Mouse (Mus musculus): ENCODE measurements around the gene Stk32c.

Gene Stk32c

GRCm38 (mm10) chr7:139136906-139137491 lies 76.1 kb downstream of the Stk32c start:
- no peak for DNase-seq

DNA sequence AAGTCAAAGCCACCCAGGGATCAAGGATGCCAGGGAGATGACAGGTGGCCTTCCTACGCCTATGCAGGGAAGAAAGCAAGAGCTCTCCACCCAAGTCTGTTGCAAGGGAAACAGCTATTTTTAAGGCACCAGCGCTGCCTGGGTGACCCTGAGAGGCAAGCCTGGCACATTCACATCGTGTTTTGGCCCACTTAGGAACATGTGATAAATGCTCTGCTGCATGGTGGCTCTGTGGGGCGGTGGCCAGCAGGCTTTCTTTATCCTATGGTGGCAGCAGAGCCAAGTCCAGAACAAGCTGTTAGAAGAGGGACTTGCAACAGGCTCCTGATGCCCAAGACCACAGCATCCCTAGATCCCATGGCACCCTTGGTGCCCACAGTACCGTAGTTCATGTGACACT lies 77.9 kb downstream of the Stk32c start:
- no peak for DNase-seq

- DNase-seq, result peak; percentile 23
Measured at GRCm38 (mm10) chr7:139133446-139133845, 79.7 kb downstream of the Stk32c start.

DNA sequence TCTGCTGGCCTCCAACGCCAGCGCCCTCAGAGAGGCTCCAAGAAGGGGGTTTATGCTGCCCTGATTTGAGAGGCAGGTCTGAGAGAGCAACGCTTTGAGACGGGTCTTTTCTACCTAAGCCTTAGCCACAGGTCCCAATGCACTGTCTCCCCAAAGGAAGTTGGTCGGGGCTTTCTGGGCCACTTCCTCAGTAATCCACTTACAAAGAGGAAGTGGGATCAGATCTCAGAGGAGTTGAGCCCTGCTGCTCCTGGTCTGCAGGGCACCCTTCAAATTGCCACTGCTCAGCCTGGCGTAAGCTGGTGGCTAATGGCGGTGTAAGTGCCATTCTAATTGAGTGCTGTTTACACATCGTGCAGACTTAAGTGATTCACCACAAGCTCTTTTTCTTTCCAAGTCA lies 81.6 kb downstream of the Stk32c start:
- no peak for DNase-seq

DNA sequence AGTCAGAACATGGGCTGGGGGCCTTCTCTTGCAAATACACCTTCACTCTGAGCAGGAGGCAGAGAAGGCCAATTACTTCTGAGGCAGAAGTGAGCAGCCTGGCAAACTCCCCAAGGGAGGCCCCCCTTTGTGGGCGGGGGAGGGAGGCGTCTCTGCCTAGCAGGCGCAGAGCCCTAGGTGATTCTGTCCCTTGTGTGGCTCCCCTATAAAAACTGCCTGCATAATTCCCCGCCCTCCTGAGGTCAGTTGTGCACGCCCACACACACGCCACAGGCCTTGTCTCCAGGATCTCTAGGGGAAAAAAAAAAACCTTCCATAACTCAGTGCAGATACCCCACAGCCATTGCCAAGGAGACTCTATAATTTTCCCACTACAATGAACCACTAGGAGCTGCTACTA lies 82.7 kb downstream of the Stk32c start:
- DNase-seq, result no peak

DNA sequence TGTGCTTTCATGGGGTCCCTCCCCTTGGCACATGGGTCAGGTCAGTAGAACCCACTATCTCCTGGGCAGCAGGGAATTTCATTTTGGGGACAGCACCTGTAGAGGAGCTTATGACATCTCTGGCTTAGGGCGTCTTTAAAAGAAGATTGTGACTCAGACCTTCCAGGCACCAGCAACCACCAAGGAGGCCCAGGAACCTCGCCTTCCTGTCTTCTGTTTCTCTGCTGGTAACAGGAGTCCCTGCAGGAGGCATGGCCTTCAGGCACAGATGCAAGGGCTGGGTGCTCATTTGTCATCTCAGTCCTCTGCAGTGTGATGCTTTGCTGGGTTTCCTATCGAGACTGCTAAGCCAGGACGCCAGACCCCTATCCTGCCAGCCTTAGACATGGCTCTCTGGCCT lies 84.1 kb downstream of the Stk32c start:
- no peak for DNase-seq

- no peak for DNase-seq
Measured at GRCm38 (mm10) chr7:139126549-139126948, 86.6 kb downstream of the Stk32c start.

- DNase-seq, result no peak
Measured at GRCm38 (mm10) chr7:139125881-139126280, 87.2 kb downstream of the Stk32c start.

DNA sequence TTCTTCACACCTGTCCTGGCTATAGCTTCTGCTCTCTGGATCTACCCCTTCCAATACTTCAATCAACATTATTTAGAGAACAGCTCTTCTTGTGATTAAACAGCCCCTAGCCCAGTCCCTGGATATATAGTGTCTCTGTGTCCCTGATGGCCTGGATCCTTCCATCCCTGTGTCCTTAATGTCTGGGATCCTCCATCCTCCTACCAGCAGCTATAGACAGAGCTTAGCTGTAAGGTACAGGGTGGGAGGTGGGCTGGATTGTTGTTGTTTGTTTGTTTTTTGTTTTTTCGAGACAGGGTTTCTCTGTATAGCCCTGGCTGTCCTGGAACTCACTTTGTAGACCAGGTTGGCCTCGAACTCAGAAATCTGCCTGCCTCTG lies 93.3 kb downstream of the Stk32c start:
- no peak for DNase-seq

DNA sequence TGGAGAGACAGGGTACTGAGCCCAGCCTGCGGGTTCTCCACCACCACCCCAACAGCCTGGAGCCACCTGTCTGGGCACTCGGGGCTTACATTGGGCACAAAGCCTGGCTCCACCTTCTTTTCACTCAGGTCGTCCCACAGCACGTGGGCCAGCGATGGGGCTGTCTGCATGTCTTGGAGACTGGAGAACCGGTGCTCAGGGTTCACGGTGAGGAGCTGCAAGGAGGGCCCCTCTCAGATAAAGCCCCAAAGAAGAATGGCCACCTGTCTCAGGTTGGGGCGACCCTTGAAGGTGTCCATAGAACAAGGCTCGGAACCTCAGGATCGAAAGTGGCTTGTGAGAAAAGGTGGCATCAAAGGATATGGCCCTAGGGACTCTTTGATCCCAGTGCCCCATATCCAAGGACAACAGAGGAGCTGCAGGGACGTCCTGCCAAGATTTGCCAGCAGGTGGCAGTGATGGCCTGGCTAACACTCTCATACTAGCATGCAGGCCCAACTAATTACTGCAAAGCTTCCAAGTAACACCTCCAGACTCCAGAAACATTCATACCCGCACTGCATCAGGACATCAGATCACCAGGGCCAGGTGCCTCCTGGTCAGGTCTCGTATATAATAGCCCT lies 93.8 kb downstream of the Stk32c start:
- DNase-seq, result peak; percentile 88

GRCm38 (mm10) chr7:139107908-139108650 lies 105.0 kb downstream of the Stk32c start:
- DNase-seq, result no peak

DNA sequence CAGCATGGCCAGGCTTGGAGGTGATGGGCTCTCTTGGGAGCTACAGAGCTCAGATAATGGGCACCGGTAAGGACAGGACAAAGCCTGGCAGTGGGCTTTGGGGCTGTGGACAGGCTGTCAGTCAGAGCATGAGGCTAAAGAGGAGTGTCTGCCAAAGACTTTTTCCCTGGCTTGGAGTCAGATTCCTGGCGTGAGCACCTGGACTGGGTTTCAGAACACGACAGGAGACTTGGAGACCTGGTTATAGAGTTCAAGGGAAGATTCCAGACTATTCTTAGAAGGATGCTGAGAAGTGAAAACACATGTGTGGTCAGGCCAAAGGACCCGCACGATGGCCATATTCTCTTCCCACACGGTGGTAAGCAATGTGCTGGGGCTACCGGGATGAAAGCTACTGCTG lies 107.4 kb downstream of the Stk32c start:
- DNase-seq, result no peak

GRCm38 (mm10) chr7:139105076-139105475 lies 108.0 kb downstream of the Stk32c start:
- no peak for DNase-seq

- DNase-seq, result no peak
Measured at GRCm38 (mm10) chr7:139103960-139104381, 109.1 kb downstream of the Stk32c start.

- DNase-seq, result no peak
Measured at GRCm38 (mm10) chr7:139101826-139102225, 111.3 kb downstream of the Stk32c start.

- no peak for DNase-seq
Measured at GRCm38 (mm10) chr7:139101286-139101804, 111.8 kb downstream of the Stk32c start.

- DNase-seq, result no peak
Measured at GRCm38 (mm10) chr7:139100531-139101095, 112.5 kb downstream of the Stk32c start.

DNA sequence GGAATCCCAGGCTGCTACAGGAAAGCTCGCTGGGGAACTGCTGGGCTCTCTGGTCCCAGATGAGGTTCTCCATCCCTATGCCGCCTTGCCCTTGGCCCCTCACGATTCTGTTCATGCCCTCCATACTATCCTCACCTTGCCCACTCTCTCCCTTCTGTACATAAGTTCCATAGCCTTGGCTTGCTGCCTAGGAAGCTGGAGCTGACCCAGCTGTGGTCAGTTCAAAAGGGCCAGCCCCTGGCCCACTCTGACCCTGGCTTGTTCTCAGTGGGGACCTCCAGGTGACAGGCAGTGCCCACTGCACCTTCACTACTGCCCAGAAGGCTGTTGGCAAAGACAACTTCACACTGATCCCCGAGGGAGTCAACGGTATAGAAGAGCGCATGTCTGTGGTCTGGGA lies 116.7 kb downstream of the Stk32c start:
- DNase-seq, result no peak

DNA sequence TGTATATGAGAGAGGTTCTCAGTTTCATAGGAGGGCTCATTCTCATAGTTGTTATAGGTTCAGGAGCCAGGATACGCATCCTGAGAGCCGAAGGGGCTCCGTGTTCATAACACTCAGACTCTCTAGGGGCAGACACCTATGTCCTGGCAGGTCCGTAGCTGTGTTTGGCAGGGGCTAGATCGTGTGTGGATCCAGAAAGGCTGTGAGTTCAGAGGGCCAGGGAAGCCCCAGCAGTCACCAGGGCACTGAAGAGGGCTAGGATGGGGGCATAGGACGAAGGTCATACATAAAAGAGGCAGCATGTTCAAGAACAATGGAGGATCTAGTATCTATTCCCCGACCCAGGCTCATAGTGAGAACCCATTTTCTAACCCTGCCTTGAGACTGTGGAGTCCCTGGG lies 117.8 kb downstream of the Stk32c start:
- DNase-seq, result no peak

DNA sequence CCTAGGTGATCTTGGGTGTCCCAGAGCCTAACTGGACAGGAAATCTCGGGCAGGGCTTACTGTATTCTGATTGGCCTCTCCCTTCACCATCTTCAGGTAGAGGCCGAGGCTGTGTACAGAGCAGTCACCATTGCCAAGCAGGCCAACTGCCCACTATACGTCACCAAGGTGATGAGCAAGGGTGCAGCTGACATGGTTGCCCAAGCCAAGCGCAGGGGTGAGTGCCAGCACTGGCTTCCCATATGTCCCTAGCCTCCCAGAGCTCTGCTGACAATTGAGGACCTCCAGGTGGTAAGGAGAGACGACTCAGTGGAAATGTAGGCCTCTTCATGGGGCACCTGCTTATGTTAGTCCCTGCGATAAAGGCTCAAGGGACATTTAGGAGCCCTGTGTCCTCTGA lies 118.3 kb downstream of the Stk32c start:
- DNase-seq, result no peak

DNA sequence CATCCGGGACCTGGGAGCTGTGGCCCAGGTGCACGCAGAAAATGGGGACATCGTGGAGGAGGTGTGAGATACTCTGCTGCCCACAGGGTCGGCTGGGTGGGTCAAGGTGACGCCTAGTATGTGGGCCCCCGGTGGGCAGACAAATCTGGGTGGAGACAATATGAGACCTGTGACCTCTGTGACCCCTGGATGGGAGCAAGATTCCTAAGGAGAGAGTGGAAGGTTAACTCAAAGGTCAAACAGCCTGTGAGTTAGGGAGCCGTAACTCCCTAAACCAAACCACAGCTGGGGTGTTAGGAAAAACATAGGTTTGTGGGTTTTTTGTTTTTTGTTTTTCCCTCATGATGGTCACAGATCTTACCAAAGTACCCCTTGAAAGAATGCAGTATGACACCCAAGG lies 119.3 kb downstream of the Stk32c start:
- no peak for DNase-seq

DNA sequence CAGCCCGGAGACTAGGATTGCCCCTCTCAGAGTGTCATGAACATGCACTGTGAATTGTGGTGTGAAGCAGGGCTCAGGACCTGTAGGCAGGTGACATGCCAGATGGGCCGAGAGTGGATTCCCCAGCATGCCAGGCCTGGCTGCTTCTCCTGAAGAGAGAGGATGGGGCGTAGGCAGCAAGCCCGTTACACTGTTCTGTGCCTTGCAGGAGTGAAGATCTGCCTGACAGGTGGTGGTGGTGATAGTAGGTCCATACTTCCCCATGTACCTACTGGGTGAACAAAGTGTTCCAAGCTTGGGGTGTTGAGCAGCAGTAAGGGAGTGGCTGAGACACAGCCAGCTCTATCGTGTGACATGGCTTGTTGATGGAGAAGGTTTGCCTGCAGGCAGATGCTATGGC lies 120.0 kb downstream of the Stk32c start:
- no peak for DNase-seq

- DNase-seq, result no peak
Measured at GRCm38 (mm10) chr7:139092676-139093075, 120.4 kb downstream of the Stk32c start.

GRCm38 (mm10) chr7:139091681-139092080 lies 121.4 kb downstream of the Stk32c start:
- no peak for DNase-seq
